Mouse (Mus musculus): ENCODE measurements at regions not wholly inside any gene's neighbourhood (a gene's known extent, or its start where the extent isn't known, plus 50 kb on each side); places are given as distances from the start of the nearest gene placed in this dataset.

DNA sequence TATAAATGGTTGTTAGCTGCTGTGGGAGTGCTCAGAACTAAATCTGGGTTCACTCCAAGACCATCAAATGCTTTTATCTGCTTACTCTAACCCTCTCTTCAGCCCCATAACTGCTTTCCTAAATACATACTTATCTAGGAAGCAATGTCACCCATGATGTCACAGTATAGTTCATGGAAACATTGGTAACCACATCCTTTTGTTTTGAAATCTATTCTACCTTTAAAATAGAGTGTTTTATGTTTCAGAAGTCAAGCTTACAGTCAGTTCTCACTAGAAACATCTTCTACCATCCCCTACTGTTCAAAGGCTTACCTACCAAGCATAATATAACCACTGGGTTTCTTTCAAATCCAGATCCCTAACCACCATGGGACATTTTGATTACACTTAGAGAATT lies 436.4 kb upstream of the Intu start:
- DNase-seq, result no peak

GRCm38 (mm10) chr3:40102698-40103097 lies 428.4 kb upstream of the Intu start:
- no peak for DNase-seq

DNA sequence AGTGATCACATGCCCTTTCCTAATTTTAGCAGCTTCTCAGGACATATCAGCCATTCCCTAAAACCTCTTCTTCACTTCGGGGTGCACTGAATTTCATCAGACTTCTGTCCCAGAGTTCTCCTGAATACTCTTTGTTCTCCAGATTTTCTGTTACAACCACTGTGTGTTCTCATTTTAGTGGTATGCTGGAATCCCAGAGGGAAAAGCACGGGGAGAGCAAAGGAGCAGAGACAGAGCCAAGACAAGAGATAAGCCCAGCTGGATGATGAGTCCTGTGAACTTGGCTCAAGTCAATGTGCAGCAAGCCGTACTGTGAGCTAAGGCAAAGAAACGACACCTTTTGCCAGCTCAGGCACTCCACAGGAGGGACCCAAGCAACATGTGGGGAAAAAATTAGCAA lies 416.3 kb upstream of the Intu start:
- DNase-seq, result no peak

GRCm38 (mm10) chr3:40118551-40118950 lies 412.5 kb upstream of the Intu start:
- no peak for DNase-seq

DNA sequence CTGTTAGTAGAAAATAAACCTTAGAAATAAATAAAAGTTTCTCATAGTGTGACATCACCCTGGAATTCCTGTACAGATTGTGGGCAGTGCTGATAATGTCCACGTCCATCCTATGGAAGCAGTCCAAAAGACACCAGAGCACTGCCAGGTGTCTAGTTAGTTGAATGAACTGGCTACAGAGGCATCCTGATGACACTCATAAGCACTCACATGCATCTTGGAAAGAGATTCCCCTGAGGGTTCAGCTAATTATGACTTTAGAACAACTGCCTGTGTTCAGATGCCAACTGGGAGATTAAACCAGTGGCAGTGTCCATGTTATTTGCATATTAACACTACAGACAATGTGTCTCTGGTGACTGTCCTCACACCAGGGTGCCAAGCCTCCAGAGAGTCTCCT lies 411.6 kb upstream of the Intu start:
- no peak for DNase-seq

DNA sequence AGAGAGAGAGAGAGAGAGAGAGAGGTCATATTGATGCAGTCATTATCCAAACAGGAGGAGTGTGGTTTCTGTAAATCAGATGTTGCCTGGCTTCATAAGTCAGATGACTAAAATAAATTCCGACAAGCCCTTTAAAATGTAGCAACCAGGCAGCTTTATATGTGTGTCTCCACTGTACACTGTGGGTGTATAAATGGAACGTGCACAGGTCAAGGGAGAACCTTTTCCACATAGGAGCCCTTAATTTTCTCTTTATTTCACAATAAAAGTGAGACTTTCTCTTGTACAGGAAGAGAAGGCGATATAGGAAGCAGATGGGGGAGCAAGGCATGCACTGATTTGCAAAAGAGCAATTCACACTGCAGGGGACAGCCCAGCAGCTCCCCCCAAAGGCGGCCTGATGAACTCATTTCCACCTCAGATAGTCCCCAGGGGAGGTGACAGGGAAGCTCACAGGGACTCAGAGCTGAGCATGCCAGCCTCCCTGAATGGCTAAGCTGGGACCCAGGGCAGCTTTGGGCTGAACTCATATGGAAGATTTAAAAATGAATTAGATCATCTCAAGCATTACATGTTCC lies 410.7 kb upstream of the Intu start:
- no peak for DNase-seq

- DNase-seq, result no peak
Observed at GRCm38 (mm10) chr3:40123558-40124236, 407.4 kb upstream of the Intu start.

- DNase-seq, result no peak
Observed at GRCm38 (mm10) chr3:40126903-40127302, 404.2 kb upstream of the Intu start.

DNA sequence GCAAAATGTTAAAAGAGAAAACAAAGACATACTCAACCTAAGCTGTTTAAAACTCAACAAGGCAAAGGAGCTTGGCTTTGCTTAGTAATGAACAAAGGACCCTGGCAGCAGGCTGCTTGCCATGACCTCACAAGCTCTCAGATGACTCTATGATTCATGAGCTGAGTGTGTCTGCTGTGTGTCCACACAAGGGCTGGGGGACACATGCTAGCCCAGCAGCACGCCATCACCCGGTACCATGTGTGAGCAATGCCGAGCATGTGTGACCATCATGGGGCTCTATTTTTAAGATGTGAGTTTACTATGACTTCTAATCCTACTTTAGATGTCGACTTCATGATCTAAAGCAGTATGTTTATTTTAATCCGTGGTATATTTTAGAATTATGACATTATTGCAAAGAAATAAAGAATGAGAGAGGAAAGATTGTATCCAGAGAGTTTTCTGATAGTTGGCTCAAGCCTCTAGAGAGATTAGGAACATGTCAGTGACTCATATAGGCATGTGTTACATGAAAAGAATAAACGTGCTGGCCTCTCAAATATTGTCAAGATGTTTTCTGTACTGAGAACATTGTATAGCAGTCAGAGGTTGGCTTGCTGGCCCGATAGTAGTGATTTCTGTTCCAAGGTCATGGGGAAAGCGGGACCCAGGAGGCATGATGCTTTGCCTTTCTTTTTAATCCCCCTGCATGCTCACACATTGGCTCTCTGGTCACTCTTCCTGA lies 400.1 kb upstream of the Intu start:
- DNase-seq, result no peak

- no peak for DNase-seq
Observed at GRCm38 (mm10) chr3:40138671-40139070, 392.4 kb upstream of the Intu start.

GRCm38 (mm10) chr3:40142229-40142628 lies 388.9 kb upstream of the Intu start:
- no peak for DNase-seq

DNA sequence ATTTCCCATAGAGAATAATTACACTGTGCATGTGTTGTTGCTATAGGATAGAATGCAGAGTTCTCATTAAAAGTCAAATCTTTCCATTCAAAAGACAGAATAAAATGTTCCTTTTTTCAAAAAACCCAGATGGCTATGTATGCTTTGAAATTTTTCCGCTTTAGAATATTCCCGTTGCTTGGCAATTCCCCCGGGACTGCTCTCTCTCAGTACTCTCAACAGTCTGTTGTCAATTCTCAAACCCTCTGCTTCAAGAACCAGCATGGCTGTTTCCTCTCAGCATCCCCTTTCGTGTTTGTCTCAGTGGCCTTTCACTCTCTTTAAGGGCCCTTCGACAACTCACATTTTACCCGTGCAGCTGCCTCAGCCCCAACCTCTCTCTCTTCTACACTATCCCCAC lies 372.5 kb upstream of the Intu start:
- no peak for DNase-seq

GRCm38 (mm10) chr3:40159591-40160145 lies 371.4 kb upstream of the Intu start:
- DNase-seq, result no peak

- DNase-seq, result no peak
Observed at GRCm38 (mm10) chr3:40164181-40164580, 366.9 kb upstream of the Intu start.

GRCm38 (mm10) chr3:40167970-40168626 lies 363.0 kb upstream of the Intu start:
- no peak for DNase-seq

DNA sequence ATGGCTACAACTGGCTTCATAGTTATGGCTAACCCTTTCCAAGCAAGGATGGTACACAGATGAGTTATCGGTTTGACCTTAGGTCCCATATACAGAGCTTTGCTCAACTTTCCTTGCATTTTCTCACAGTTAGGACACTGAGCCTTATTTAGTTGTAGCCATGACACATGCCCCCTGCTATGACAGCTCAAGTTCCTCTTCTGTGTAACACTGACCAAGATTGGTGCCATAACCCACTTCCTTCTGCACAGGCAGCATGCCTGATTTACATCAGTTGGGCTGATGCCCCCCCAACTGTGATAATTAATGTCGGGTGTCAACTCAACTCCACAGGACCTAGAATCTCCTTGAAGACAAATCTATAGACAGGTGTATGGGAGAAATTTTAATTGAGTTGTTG lies 361.5 kb upstream of the Intu start:
- no peak for DNase-seq

DNA sequence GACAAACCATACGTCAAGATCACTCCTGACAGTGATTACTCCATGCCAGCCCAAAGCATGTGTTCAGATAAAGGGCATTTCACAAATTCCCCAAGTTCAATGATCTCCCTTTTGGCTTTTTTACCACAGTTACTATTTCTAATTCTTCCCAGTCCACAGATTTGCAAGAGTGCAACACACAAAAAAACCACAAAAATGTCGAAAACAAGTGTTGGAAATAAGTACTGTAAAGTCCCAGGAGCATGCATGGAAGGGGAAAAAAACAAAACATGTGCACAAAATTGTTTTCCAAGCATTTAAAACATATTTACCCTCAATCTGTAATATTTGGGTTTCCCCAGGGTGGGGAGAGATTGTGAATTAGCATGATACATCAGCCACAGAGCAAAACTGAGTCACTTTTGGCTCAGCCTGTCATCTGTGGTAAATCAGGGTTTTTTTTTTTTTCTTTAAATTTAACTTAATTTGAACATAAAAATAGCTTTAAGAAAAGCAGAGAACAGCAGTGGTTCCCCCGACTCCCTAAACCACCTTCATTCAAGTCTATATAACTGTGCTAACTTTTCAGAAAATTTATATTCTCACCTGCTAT lies 351.3 kb upstream of the Intu start:
- DNase-seq, result no peak

GRCm38 (mm10) chr3:40185597-40186320 lies 345.3 kb upstream of the Intu start:
- no peak for DNase-seq

DNA sequence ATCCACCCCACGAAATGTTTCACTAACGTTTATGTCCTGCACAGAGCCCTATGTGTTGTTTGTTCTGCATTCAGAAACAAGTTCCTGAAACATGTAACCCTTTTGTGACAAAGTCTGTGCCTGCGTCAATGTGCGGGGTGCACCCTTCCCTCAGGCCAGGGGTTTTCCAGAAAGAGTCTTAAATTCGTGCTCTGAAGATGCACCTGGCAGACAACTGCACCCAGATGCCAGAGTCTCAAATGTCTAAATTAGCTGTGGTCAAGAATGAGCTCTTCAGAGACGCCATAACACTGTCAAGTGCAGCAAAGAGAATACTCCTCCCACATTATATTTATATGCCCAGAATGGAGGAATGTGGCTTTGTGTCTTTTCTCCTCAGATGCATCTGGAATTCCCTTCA lies 341.6 kb upstream of the Intu start:
- no peak for DNase-seq

DNA sequence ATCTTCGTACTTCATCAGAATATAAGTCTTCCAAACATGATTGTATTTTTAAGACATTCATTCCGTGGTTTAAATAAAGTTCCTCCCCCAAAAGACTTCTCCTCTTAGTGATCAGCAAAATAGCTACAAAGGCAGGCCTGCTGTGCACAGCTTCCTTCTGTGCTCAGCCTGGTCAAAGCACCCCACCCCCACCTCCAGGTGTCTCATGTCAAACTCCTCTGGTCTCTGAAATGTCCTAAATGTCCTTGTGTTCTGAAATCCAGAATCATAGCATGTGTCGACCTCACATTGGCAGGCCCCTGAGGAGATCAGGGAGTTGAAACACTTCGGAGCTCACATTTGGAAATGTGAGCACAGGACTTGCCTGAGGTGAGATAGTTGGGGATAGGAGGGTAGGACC lies 341.1 kb upstream of the Intu start:
- no peak for DNase-seq

- DNase-seq, result no peak
Observed at GRCm38 (mm10) chr3:40200174-40200573, 330.9 kb upstream of the Intu start.

GRCm38 (mm10) chr3:40206326-40206725 lies 324.8 kb upstream of the Intu start:
- no peak for DNase-seq

Measured in thymus, postnatal 14 days (tissue).